Mouse (Mus musculus): Measurements from ENCODE around the gene Coro1c.

Coro1c gene

DNA sequence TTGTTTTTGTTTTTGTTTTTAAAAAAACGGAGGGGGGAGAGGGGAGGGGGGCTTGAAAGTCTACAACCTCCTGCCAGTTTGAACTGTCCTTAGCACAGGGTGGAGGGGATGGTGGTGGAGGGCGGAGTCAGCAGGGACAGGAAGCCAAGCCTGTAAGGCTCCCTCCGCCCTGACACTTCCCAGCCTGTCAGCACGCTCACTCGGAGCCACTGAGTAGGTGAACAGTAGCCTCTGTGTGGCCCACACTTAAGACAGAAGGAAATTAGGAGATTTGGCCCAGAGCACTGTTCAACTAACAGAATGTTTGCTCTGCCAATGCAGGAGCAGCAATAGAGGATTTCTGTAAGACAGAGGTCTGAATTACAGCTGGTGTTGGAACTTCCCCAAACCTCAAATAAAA, 49.6 kb downstream of the Coro1c start:
- in situ Hi-C loops (cut with MseI, MboI), result loop anchor here in 1 of 2 experiments (10.0 kb wide), 1 partner anchor 76 kb away; no protein-coding TSS in a partner anchor

DNA sequence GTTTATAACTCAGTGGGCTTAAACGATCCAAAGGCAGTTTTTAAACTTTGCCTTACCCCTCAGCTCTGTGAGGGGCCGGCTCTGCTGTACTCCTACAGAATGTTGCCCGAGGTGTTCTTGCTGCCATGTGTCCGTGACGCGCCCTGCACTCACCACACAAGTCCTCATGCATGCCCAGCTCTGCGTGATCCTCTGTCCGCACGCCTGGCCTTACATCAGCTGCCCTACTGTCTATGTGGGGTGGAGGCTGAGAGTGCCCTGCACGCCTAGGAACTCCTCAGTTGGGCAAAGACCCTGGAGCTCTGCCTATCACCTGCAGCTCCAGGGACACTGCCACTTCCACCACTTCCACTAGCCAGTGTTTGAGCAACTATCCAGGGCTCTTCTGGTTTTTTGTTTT, 50.0 kb downstream of the Coro1c start:
- in situ Hi-C loops (cut with MseI, MboI), result loop anchor here in 1 of 2 experiments (10.0 kb wide), 1 partner anchor 76 kb away; no protein-coding TSS in a partner anchor

- in situ Hi-C loops (cut with MseI, MboI), result loop anchor here in 1 of 2 experiments (10.0 kb wide), 1 partner anchor 77 kb away; no protein-coding TSS in a partner anchor
These were observed 50.9 kb downstream of the Coro1c start for GRCm38 (mm10) chr5:113857631-113858030.

DNA sequence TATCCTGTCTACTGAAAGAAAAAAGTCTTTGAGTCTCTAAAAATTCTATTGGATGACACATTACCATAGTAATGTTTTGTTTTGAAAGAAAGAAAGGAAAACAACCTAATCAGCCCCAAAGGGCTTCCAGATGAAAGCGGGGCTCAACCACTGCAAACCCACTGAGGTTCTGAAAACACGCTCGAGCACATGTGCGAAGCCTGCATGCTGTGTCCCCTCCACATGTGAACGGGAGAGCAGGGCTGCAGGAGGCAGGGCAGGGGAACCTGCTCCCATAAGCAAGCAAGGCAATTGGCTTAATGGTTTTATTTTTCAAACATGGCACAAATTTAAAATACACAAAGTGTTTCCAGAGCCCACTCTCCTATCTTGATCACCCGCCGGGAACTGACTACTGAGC, 51.9 kb downstream of the Coro1c start:
- in situ Hi-C loops (cut with MseI, MboI), result loop anchor here in 1 of 2 experiments (10.0 kb wide), 1 partner anchor 78 kb away; no protein-coding TSS in a partner anchor

DNA sequence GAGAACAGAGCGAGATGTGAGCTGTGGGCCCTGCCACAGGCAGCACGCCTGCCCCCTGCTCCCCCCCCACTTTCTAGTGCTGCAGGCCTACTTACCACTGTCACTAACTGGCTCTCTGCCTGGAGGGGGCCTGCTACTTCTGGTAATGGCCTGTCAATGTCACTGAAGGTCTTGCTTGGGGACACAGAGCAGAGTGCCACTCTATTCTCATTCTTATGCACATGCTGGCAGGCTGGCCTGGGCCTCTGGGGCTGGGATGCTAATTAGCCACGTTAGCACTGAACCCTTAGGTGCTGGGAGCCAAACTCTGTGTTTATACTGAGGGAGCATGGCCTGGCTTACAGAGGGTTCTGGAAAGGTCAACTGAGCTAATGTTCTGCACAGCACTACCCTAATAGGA, 52.9 kb downstream of the Coro1c start:
- in situ Hi-C loops (cut with MseI, MboI), result loop anchor here in 1 of 2 experiments (10.0 kb wide), 1 partner anchor 79 kb away; no protein-coding TSS in a partner anchor

GRCm38 (mm10) chr5:113855117-113855516, 53.4 kb downstream of the Coro1c start:
- in situ Hi-C loops (cut with MseI, MboI), result loop anchor here in 1 of 2 experiments (10.0 kb wide), 1 partner anchor 80 kb away; no protein-coding TSS in a partner anchor

DNA sequence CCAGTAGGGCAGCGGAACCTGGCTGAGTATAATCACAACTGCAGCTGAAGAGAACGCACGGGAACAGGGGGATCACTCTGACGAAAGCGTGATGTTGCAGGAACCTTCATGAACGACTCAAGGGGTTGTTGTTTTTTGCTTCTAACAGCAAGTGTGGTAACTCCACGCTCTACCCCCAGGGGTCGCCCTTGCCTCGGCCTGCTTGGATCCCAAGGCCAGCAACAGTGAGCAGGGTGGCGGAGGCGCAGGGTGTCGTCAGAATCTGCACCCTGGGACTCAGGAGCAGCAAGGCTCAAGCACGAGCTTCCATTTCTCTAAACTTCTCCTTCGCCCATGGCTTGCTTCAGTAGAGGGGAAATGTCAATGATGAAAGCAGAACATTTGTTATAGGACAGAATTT, 54.1 kb downstream of the Coro1c start:
- in situ Hi-C loops (cut with MseI, MboI), result loop anchor here in 1 of 2 experiments (10.0 kb wide), 1 partner anchor 80 kb away; no protein-coding TSS in a partner anchor

- in situ Hi-C loops (cut with MseI, MboI), result loop anchor here in 1 of 2 experiments (10.0 kb wide), 1 partner anchor 81 kb away; no protein-coding TSS in a partner anchor
These were observed 55.0 kb downstream of the Coro1c start for GRCm38 (mm10) chr5:113853541-113853940.

DNA sequence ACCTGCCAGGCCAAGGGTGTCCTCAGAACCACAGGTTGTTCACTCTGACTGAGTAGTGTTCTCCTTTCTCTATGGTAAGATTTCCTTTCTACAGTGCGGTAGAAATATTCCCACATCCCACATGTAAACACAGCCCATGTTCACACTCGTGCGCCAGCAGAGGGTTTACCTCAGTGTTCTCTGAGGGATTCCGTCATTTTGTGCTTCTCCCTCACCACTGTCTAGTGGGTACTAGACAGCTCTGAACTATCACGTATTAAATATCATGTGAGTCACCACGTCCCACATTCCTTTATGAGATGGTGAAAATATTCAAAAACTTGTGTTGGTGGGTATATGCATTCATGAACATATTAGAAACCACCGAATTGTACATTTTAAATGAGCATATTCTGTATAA, 56.1 kb downstream of the Coro1c start:
- in situ Hi-C loops (cut with MseI, MboI), result loop anchor here in 1 of 2 experiments (10.0 kb wide), 1 partner anchor 82 kb away; no protein-coding TSS in a partner anchor

- in situ Hi-C loops (cut with MseI, MboI), result loop anchor here in 1 of 2 experiments (10.0 kb wide), 1 partner anchor 84 kb away; no protein-coding TSS in a partner anchor
These were observed 57.8 kb downstream of the Coro1c start for GRCm38 (mm10) chr5:113850680-113851230.

GRCm38 (mm10) chr5:113847636-113848035, 60.9 kb downstream of the Coro1c start:
- in situ Hi-C loops (cut with MseI, MboI), result no loop called here

GRCm38 (mm10) chr5:113846656-113847055, 61.9 kb downstream of the Coro1c start:
- in situ Hi-C loops (cut with MseI, MboI), result no loop called here

- in situ Hi-C loops (cut with MseI, MboI), result no loop called here
These were observed 62.9 kb downstream of the Coro1c start for GRCm38 (mm10) chr5:113845627-113846026.

- in situ Hi-C loops (cut with MseI, MboI), result no loop called here
These were observed 63.8 kb downstream of the Coro1c start for GRCm38 (mm10) chr5:113844721-113845120.

DNA sequence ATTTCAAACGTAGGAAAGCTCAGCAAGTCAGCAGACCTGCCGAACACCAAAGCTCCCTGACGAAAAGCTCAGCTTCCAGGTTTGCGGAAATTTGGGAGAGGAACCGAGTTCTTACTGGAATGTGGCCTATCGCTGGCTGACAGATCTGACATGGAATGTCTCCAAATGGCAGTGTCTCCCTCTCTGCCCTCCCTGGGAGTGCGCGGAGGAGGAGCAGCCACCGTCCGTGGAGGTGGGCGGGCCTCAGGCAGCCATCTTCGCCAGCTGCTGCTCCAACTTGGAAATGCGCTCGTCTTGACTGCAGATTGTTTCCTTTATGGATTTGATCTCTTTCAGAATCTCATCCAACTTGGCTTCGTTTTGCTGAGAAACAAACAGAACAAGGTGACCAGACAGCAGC, 64.5 kb downstream of the Coro1c start:
- in situ Hi-C loops (cut with MseI, MboI), result no loop called here

- in situ Hi-C loops (cut with MseI, MboI), result no loop called here
These were observed 65.7 kb downstream of the Coro1c start for GRCm38 (mm10) chr5:113842906-113843305.

DNA sequence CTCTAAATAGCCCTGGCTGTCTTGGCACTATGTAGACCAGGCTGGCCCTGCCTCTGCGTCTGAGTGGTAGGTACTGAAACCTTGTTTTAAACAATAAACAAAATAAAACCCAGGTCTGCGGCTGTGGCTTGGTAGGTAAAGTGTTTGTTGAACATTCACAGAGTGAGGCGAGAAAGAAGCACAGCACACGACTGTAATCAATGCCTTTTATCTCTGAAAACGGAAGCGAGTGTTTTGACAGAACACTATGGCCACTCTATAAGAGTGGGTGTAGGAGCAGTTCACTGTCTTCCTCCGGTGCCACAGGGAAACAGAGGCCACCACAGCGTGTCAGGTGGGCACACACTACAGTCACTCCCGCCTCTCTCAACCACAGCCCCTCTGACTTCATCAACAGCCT, 66.3 kb downstream of the Coro1c start:
- in situ Hi-C loops (cut with MseI, MboI), result no loop called here

DNA sequence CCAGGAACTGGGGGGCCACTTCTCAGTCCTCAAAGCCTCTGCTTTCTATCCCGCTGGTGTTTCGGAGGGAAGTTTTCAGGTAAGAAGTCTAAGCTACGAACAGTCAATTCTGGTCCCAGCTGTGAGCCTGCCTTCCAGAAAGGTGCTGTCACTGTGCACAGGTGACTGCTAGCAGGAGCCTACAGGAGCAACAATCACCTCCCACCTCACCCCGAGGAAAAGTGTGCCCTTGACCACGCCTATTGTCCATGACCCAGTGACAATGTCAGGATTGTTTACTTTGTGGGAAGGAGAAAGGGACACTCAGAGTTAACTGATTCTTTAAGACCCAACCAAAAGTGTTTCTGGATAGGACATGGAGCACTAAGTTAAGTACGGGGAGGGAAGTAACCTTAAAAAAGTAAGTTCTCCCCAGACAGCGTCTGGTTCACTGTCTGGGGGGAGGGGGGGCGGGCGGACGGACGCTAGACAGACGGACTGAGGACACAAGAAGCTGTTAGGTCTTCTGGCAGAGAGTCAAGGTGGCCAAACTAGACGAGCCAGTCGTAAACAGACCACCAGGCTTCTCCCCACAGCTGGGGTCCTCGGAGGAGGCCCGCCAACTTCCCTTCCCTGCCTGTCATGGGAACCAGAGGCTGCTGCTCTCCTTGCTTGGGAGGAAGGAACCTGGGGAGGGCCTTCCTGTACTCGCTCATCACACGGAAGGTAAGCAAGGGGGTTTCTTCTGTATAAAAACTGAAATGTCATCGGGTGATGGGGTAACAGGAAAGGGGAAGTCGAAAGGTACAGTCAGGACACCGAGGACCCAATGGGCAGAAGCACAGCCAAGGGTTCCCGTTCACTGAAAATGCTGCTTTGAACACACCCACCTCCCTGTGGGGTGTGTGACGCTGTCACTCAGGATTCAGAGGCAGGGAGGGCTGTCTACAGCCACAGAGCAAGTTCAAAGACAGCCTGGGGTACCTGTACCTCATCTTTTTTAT, 67.0 kb downstream of the Coro1c start:
- in situ Hi-C loops (cut with MseI, MboI), result no loop called here

- in situ Hi-C loops (cut with MseI, MboI), result no loop called here
These were observed 68.1 kb downstream of the Coro1c start for GRCm38 (mm10) chr5:113840443-113840842.

DNA sequence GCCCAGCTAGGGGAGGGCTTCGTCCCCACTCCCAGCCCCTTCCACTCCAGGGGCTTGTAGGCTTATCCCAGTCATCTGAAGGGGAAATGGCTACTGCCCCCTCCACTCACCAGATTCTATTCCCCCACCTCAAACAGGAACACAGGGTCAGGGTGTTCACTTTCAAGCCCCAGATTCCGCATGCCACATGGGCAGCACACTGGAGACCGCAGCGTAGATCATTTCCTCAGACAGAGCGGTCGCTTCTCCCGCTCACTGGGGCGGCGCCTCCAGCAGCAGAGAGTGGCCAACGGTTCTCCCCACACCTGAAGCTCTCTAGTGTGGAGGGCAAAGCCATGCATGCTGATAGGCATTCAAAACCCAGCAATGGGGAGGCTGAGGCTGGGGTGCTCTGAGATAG, 71.6 kb downstream of the Coro1c start:
- in situ Hi-C loops (cut with MseI, MboI), result no loop called here

GRCm38 (mm10) chr5:113833316-113833947, 75.1 kb downstream of the Coro1c start:
- in situ Hi-C loops (cut with MseI, MboI), result no loop called here

GRCm38 (mm10) chr5:113832490-113832901, 76.1 kb downstream of the Coro1c start, which contains the start of gene Selplg:
Gene Selplg (minus strand): TSS chr5:113832644.
- in situ Hi-C loops (cut with MseI, MboI), result no loop called here

All from mouse trophoblast stem cell (cell line).